Mouse (Mus musculus) E14TG2a.4 (cell line): ENCODE data around the gene Krtcap3.

Source experiments
- CTCF ChIP-seq: conservative IDR thresholded peaks from 2 replicates; pipeline ENCODE4 v1.5.1; 2014; ENCODE audit warnings: low read length
- NANOG ChIP-seq: IDR thresholded peaks from 2 replicates; pipeline ENCODE4 v1.6.1; 2014; ENCODE audit warnings: borderline replicate concordance, low read length, mixed read lengths
- POU5F1 ChIP-seq: IDR thresholded peaks from 2 replicates; pipeline ENCODE4 v1.6.1; 2014; ENCODE audit warnings: low read length, borderline replicate concordance

- TF ChIP-seq CTCF (no peak), POU5F1 (no peak), NANOG (no peak)
These were observed 47.6 kb upstream of the Krtcap3 start for GRCm38 (mm10) chr5:31203866-31204265.
